Mouse (Mus musculus): ENCODE results near the gene Morf4l1.

DNA sequence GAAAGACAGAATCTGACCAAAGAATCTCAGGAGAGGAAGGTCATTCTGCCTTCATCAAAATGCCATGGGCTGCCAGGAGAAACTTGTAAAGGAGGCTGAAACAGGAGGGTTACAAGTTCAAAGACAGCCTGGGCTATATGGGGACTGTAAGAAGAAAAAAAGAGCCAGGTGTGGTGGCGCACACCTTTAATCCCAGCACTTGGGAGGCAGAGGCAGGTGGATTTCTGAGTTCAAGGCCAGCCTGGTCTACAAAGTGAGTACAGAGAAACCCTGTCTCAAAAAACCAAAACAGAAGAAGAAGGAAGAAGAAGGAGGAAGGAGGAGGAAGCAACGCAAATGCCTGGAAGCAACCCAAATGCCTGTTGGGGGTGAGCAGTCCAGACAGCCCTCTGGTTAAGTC lies 60.7 kb downstream of the Morf4l1 start, which contains the start of gene Ctsh:
- no peak for TF ChIP-seq POLR2A (IDR thresholded peaks at IDR 0.05; ENCODE audit: borderline replicate concordance, extremely low read depth, insufficient read depth, insufficient read length, poor library complexity, severe bottlenecking)
- TF ChIP-seq CTCF (IDR thresholded peaks at IDR 0.05; ENCODE audit: borderline replicate concordance, extremely low read depth, insufficient read depth, insufficient read length) = no peak
